Mouse (Mus musculus): ENCODE data around the gene Pgpep1. TPM values are rescaled to one million over a fixed set of nuclear protein-coding genes. Genes with fewer than 3 reads are reported as not detected.

Gene Pgpep1
- total and polyA plus RNA-seq, 3 experiments, result 12.3 to 30.0 (median 22.9) TPM

DNA sequence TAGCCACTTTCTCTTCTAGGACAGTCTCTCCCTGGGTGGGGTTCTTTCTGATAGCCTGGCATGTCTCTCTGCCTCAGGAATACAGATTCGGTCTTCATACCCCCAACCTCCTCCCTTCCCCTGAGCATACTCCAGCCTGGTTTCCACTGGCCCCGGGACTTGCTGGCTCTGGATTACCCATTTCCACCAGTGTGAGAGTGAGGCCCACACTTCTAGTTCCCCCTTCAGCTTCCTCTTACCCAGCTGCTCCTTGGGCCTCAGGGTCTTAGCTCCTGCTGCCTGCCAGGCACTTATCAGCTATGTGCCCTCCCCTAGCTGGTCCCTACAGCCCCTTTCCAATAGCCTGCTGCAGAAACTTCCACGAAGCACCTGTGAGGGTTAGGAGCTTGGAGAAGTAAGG lies 44.3 kb downstream of the Pgpep1 start, which contains the start of gene Lrrc25 (continued):
- TF ChIP-seq USF1 (IDR thresholded peaks at IDR 0.05; ENCODE audit: low read depth, low read length) (no peak), TBP (conservative IDR thresholded peaks at IDR 0.05; ENCODE audit: low read depth, low read length) (no peak), USF2 (conservative IDR thresholded peaks at IDR 0.05; ENCODE audit: low read depth, low read length) (no peak)

DNA sequence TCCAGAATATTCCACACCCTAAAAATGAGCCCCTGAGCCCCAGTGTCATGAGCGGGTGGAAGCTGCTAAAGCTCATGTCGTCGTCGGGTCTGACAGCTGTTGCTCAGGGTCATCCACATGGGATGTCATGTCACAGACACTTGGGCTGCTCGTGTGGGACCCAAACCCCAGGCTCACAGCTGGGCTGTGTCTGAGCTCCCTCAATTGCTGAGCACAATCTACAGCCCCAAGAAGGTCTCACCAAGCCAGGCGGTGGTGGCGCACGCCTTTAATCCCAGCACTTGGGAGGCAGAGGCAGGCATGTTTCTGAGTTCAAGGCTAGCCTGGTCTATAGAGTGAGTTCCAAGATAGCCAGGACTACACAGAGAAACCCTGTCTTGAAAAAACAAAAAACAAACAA lies 44.9 kb downstream of the Pgpep1 start:
- H3K4me3 ChIP-seq (replicated peaks in 1 of 3; ENCODE audit: low read depth in 2 of 3, low read length in 2 of 3, poor library complexity in 1 of 3), result no peak overlapping the region
- H3K36me3 ChIP-seq (replicated peaks in 1 of 2; ENCODE audit: control insufficient read depth in 1 of 2, insufficient read depth in 1 of 2, low read length in 1 of 2), result peaks cover 0 to 2% of the 10 kb centered on the region in 2 experiments
- H3K4me2 ChIP-seq (ENCODE audit: insufficient read depth, low read depth, poor library complexity, severe bottlenecking), result no peak overlapping the region
- in situ Hi-C loops (cut with MboI; ENCODE audit: low pct_ligation_motif_present, low pct_unique_long_range_greater_than_20kb, low sequenced_read_pairs) (no loop called here), dilution Hi-C loops (cut with MboI; ENCODE audit: extremely low pct_ligation_motif_present, extremely low pct_unique_long_range_greater_than_20kb, low sequenced_read_pairs) (no loop called here)
- no peaks in the 10 kb centered on the region for H3K27me3 ChIP-seq (replicated peaks)
- H3K27ac ChIP-seq (ENCODE audit: insufficient read depth, low read depth), result no peak overlapping the region
- H3K4me1 ChIP-seq (ENCODE audit: control insufficient read depth in 1 of 2, insufficient read depth in 2 of 2), result peaks cover 29 to 74% of the 10 kb centered on the region in 2 experiments
- DNase-seq (ENCODE audit: extremely low read depth), result no peak
- H3K9me3 ChIP-seq (replicated peaks; ENCODE audit: low read length), result no peaks in the 10 kb centered on the region
- no peaks in the 10 kb centered on the region for H3K79me2 ChIP-seq (replicated peaks; ENCODE audit: control insufficient read depth, extremely low read depth, insufficient read depth, poor library complexity, severe bottlenecking)
- no peak overlapping the region for H3K9ac ChIP-seq (ENCODE audit: insufficient read depth, low read depth)
- TF ChIP-seq TBP (conservative IDR thresholded peaks at IDR 0.05; ENCODE audit: low read depth, low read length), result no peak
- TF ChIP-seq E2F4 (IDR thresholded peaks at IDR 0.05; ENCODE audit: insufficient replicate concordance, low read depth, low read length), result no peak

DNA sequence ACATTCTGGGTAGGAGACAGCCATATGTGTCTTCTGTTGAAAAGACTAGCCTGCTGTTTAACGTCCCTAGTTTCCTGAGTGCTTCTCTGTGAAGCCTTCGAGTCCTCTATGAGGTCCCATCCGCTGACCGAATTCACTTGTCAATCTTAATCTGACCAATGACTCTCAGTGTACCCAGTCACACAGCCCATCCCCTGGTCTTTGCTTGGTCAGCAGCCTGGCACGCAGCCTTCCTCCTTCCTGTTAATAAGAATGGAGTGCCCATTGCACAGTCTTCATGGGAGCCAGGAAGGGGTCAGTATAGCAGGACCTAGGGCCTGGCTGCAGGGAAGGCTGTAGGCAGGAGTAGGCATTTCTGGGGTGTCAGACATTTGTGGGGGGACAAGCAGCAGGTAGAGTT lies 45.7 kb downstream of the Pgpep1 start:
- Histone ChIP-seq H3K4me2 (ENCODE audit: insufficient read depth, low read depth, poor library complexity, severe bottlenecking) (no peak overlapping the region), H3K79me2 (replicated peaks; ENCODE audit: control insufficient read depth, extremely low read depth, insufficient read depth, poor library complexity, severe bottlenecking) (no peaks in the 10 kb centered on the region), H3K27me3 (replicated peaks) (no peaks in the 10 kb centered on the region), H3K4me1 (ENCODE audit: control insufficient read depth in 1 of 2, insufficient read depth in 2 of 2) (peaks cover 27 to 72% of the 10 kb centered on the region in 2 experiments), H3K4me3 (replicated peaks in 1 of 3; ENCODE audit: low read depth in 2 of 3, low read length in 2 of 3, poor library complexity in 1 of 3) (no peak overlapping the region), H3K36me3 (replicated peaks in 1 of 2; ENCODE audit: control insufficient read depth in 1 of 2, insufficient read depth in 1 of 2, low read length in 1 of 2) (peaks cover 0 to under 1% of the 10 kb centered on the region in 2 experiments), H3K9ac (ENCODE audit: insufficient read depth, low read depth) (no peak overlapping the region), H3K27ac (ENCODE audit: insufficient read depth, low read depth) (no peak overlapping the region), H3K9me3 (replicated peaks; ENCODE audit: low read length) (no peaks in the 10 kb centered on the region)
- in situ Hi-C loops (cut with MboI; ENCODE audit: low pct_ligation_motif_present, low pct_unique_long_range_greater_than_20kb, low sequenced_read_pairs), result loop anchor here (5.0 kb wide), 1 partner anchor 33 kb away; no protein-coding TSS in a partner anchor
- no peak for DNase-seq (ENCODE audit: extremely low read depth)
- dilution Hi-C loops (cut with MboI; ENCODE audit: extremely low pct_ligation_motif_present, extremely low pct_unique_long_range_greater_than_20kb, low sequenced_read_pairs), result no loop called here
- TF ChIP-seq ETS1 (conservative IDR thresholded peaks at IDR 0.05; ENCODE audit: low read depth, low read length) (no peak), CTCF (conservative IDR thresholded peaks at IDR 0.05 in 1 of 2, IDR thresholded peaks at IDR 0.05 in 1 of 2; ENCODE audit: low read depth in 2 of 2, low read length in 2 of 2) (no peak), USF2 (conservative IDR thresholded peaks at IDR 0.05; ENCODE audit: low read depth, low read length) (no peak), EP300 (IDR thresholded peaks at IDR 0.05; ENCODE audit: low read length) (no peak), POLR2AphosphoS2 (IDR thresholded peaks at IDR 0.05; ENCODE audit: low read depth, low read length) (no peak), CHD2 (IDR thresholded peaks at IDR 0.05; ENCODE audit: low read length) (no peak), ZNF384 (IDR thresholded peaks at IDR 0.05; ENCODE audit: low read depth, low read length) (no peak), JUND (conservative IDR thresholded peaks at IDR 0.05; ENCODE audit: low read depth, low read length) (no peak), TCF12 (IDR thresholded peaks at IDR 0.05; ENCODE audit: low read depth, low read length) (no peak), TBP (conservative IDR thresholded peaks at IDR 0.05; ENCODE audit: low read depth, low read length) (no peak), JUN (IDR thresholded peaks at IDR 0.05; ENCODE audit: insufficient read depth, low read depth, low read length) (no peak), MXI1 (IDR thresholded peaks at IDR 0.05; ENCODE audit: low read depth, low read length) (no peak), SIN3A (IDR thresholded peaks at IDR 0.05; ENCODE audit: low read length) (no peak), ELF1 (IDR thresholded peaks at IDR 0.05; ENCODE audit: low read depth, low read length) (no peak), RCOR1 (conservative IDR thresholded peaks at IDR 0.05; ENCODE audit: low read depth, low read length) (no peak)
